ENCODE assay signal across 14 mouse cellular contexts in genomic region chr10:86990666-86991065, GRCm38 (mm10). TPM values are rescaled to one million over a fixed set of nuclear protein-coding genes. Genes with fewer than 3 reads are reported as not detected.
DNase-seq lines count a peak whose midpoint lies in the region; ATAC-seq lines count a peak whose summit lies in the region.
"Had no signal": no experiment of that assay in that cellular context is flagged by ENCODE, and none has a peak within 500 bp of the region (broad histone marks: within the 10 kb centered on the region; RNA-seq: fewer than 3 reads in every experiment).

No protein-coding gene starts in this region.

- H3K27me3 ChIP-seq in heart, embryonic 12.5 days (replicated peaks) = peaks cover 25% of the 10 kb centered on the region
- no peaks in the 10 kb centered on the region for H3K27me3 ChIP-seq in intestine, embryonic 15.5 days (replicated peaks)
- H3K27me3 ChIP-seq in hindbrain, embryonic 16.5 days (replicated peaks; ENCODE audit: control insufficient read depth, insufficient read depth, low read length) = no peaks in the 10 kb centered on the region

- intact Hi-C loops in heart, postnatal 25 days (cut with DNase I) = no loop called here

- H3K27ac ChIP-seq in heart, embryonic 12.5 days (ENCODE audit: poor library complexity, severe bottlenecking) = peak overlapping the region; percentile 6; the same call in 1 of the 2 replicates
- H3K27ac ChIP-seq in intestine, embryonic 15.5 days = peak overlapping the region; percentile 60
- H3K27ac ChIP-seq in hindbrain, embryonic 16.5 days (ENCODE audit: low read depth, low read length) = no peak overlapping the region
- H3K27ac ChIP-seq: left cerebral cortex, adult 2 months had no signal

- WGBS in heart, embryonic 12.5 days = 2% methylated on average over 9 of the region's 9 CpGs
- WGBS in intestine, embryonic 15.5 days = 23% methylated on average over 9 of the region's 9 CpGs
- 72% methylated on average over 9 of the region's 9 CpGs for WGBS in hindbrain, embryonic 16.5 days

- H3K36me3 ChIP-seq in heart, embryonic 12.5 days = no peaks in the 10 kb centered on the region
- no peaks in the 10 kb centered on the region for H3K36me3 ChIP-seq in intestine, embryonic 15.5 days
- no peaks in the 10 kb centered on the region for H3K36me3 ChIP-seq in hindbrain, embryonic 16.5 days (ENCODE audit: control insufficient read depth, insufficient read depth, low read length)

- H3K4me3 ChIP-seq in heart, embryonic 12.5 days = no peak overlapping the region
- H3K4me3 ChIP-seq in intestine, embryonic 15.5 days (replicated peaks) = no peak overlapping the region
- H3K4me3 ChIP-seq in hindbrain, embryonic 16.5 days (ENCODE audit: low read length) = no peak overlapping the region
- H3K4me3 ChIP-seq: left cerebral cortex, adult 2 months had no signal

- DNase-seq in heart, postnatal 25 days (ENCODE audit: low spot score) = no peak
- DNase-seq in adrenal gland, adult 8-10 months = peak; percentile 42
- DNase-seq in thymus, postnatal 0 days (ENCODE audit: low spot score) = no peak
- no peak for DNase-seq in testis, postnatal 10 days (ENCODE audit: low spot score)
- DNase-seq: kidney, adult 2 months; lung, adult 2 months; spleen, adult 18-20 months; thymus, postnatal 36 days had no signal

- peaks cover 18% of the 10 kb centered on the region for H3K4me1 ChIP-seq in heart, embryonic 12.5 days (replicated peaks)
- H3K4me1 ChIP-seq in intestine, embryonic 15.5 days (replicated peaks) = no peaks in the 10 kb centered on the region
- H3K4me1 ChIP-seq in hindbrain, embryonic 16.5 days (ENCODE audit: control insufficient read depth, insufficient read depth, low read depth, low read length) = no peaks in the 10 kb centered on the region; the same call in 1 of the 2 replicates

- H3K9ac ChIP-seq in heart, embryonic 12.5 days = no peak overlapping the region
- H3K9ac ChIP-seq in intestine, embryonic 15.5 days = no peak overlapping the region
- H3K9ac ChIP-seq in hindbrain, embryonic 16.5 days (ENCODE audit: low read depth, low read length) = no peak overlapping the region

- no peaks in the 10 kb centered on the region for H3K9me3 ChIP-seq in heart, embryonic 12.5 days (replicated peaks)
- H3K9me3 ChIP-seq in intestine, embryonic 15.5 days = no peaks in the 10 kb centered on the region
- no peaks in the 10 kb centered on the region for H3K9me3 ChIP-seq in hindbrain, embryonic 16.5 days (ENCODE audit: control insufficient read depth, low read length)

- H3K4me2 ChIP-seq in heart, embryonic 12.5 days = peak overlapping the region; percentile 22; the same call in 1 of the 2 replicates
- H3K4me2 ChIP-seq in intestine, embryonic 15.5 days (replicated peaks) = no peak overlapping the region
- H3K4me2 ChIP-seq in hindbrain, embryonic 16.5 days (ENCODE audit: low read length) = no peak overlapping the region

- ATAC-seq in heart, embryonic 12.5 days (ENCODE audit: insufficient number of reproducible peaks, low FRiP score) = peak; percentile 69
- peak; percentile 94 for ATAC-seq in intestine, embryonic 15.5 days
- peak; percentile 97 for ATAC-seq in megakaryocyte-erythroid progenitor cell, adult 5-6 weeks (replicated peaks; ENCODE audit: low FRiP score, low TSS enrichment, poor library complexity, severe bottlenecking)
- no peak for ATAC-seq in hindbrain, embryonic 16.5 days
- ATAC-seq: forebrain, embryonic 14.5 days had no signal

RNA-seq across cellular contexts. Expression of gene Stab2, which starts 17.2 kb away (rescaled TPM):
- 0.42 and 0.84 TPM in 2 replicates for polyA plus RNA-seq in heart, embryonic 12.5 days (2016; fragmentation: Nextera tagmentation; extraction: Ambion mirVana)
- under 1 TPM; 0.08 to 0.20 TPM for total RNA-seq in heart, postnatal 25 days (2021)
- 1 to 10 TPM in 1 of 4 experiments, under 1 TPM in 3; 0.22 to 1.2 (median 0.25) TPM for total RNA-seq in adrenal gland, adult 8-10 months (2022)
- 1.1 TPM in 2 replicates for polyA plus RNA-seq in intestine, embryonic 15.5 days (2015; fragmentation: Nextera tagmentation; extraction: Ambion mirVana)
- 0.17 TPM in 1 of 2 replicates, not detected in the other for total RNA-seq in megakaryocyte-erythroid progenitor cell, adult 5-6 weeks (2014; fragmentation: Nextera tagmentation)
- not detected in 2 replicates for total RNA-seq in megakaryocyte-erythroid progenitor cell, adult 5-6 weeks (2017)
- polyA plus RNA-seq in thymus, postnatal 0 days (2015; fragmentation: Nextera tagmentation; extraction: Ambion mirVana) = 0.59 and 0.67 TPM in 2 replicates
- 0.04 and 0.07 TPM in 2 replicates for polyA plus RNA-seq in hindbrain, embryonic 16.5 days (2015; fragmentation: Nextera tagmentation; extraction: Ambion mirVana)
